Mouse (Mus musculus) intestine, embryonic 15.5 days (tissue): ENCODE data around the gene Kcnma1. TPM values are rescaled to one million over a fixed set of nuclear protein-coding genes. Genes with fewer than 3 reads are reported as not detected.

Source experiments
- ATAC-seq: fragments of 200-750 bp; cut with Nextera tagmentation; 2 replicates; pipeline ENCODE4 v1.8.0; 2017; ENCODE audit warnings: moderate TSS enrichment, moderate library complexity
- H3K27ac ChIP-seq: fragments of 300-500 bp; sonication (generic); 2 replicates; pipeline ENCODE4 v1.5.1; 2015; ENCODE audit warnings: mild to moderate bottlenecking, inconsistent platforms
- H3K27me3 ChIP-seq: fragments of 300-500 bp; sonication (generic); replicated peaks from 2 replicates; pipeline ENCODE4 v1.6.1; 2015; ENCODE audit warnings: inconsistent platforms
- H3K36me3 ChIP-seq: fragments of 300-500 bp; sonication (generic); 2 replicates; pipeline ENCODE4 v1.6.1; 2015; ENCODE audit warnings: inconsistent platforms
- H3K4me1 ChIP-seq: fragments of 300-500 bp; sonication (generic); replicated peaks from 2 replicates; pipeline ENCODE4 v1.6.1; 2015; ENCODE audit warnings: inconsistent platforms
- H3K4me2 ChIP-seq: fragments of 300-500 bp; sonication (generic); replicated peaks from 2 replicates; pipeline ENCODE4 v1.6.1; 2015; ENCODE audit warnings: mild to moderate bottlenecking, inconsistent platforms
- H3K4me3 ChIP-seq: fragments of 300-500 bp; sonication (generic); replicated peaks from 2 replicates; pipeline ENCODE4 v1.5.1; 2015; ENCODE audit warnings: inconsistent platforms
- H3K9ac ChIP-seq: fragments of 300-500 bp; sonication (generic); 2 replicates; pipeline ENCODE4 v1.6.1; 2015; ENCODE audit warnings: inconsistent platforms
- H3K9me3 ChIP-seq: fragments of 300-500 bp; sonication (generic); 2 replicates; pipeline ENCODE4 v1.6.1; 2016; ENCODE audit warnings: inconsistent platforms
- WGBS: fragments of 180-500 bp; shearing (Covaris S2); methylation state at CpG from one replicate; pipeline ENCODE4 v1.1.7; 2015; 5-methylcytosine and 5-hydroxymethylcytosine counted together
- polyA plus RNA-seq: library from polyadenylated mRNA; unstranded; fragments of >200 nt; fragmentation: Nextera tagmentation; extraction: Ambion mirVana; gene quantifications from 2 replicates; pipeline ENCODE4 v1.2.1, GENCODE M21; 2015

Gene Kcnma1
- polyA plus RNA-seq, 1 experiment from 2014 or later, result 7.4 TPM

DNA sequence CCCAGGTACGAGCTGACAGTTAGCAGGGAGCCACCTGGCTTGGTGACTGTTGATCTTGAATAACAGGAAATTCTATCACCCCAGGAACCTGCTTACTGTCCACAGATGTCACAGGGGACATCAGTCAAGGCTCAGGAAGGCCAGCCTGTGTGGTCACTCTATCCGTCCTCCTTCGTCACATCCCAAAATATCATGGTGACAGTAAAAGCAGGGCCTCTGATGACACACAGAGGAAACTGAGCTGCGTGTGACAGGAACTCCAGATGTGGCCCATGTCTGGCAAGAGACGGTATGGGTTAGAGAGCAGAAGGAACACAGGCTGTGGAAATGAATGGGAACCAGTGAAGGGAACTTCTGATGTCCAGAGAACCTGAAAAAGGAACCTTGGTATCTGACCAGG lies 174.7 kb downstream of the Kcnma1 start:
- Histone ChIP-seq H3K4me3 (no peak overlapping the region), H3K27me3 (no peaks in the 10 kb centered on the region), H3K9ac (no peak overlapping the region), H3K9me3 (no peaks in the 10 kb centered on the region), H3K36me3 (no peaks in the 10 kb centered on the region), H3K4me1 (no peaks in the 10 kb centered on the region), H3K4me2 (no peak overlapping the region), H3K27ac (no peak overlapping the region)
- ATAC-seq, result no peak
- 72% methylated on average over 5 of the region's 5 CpGs for WGBS

DNA sequence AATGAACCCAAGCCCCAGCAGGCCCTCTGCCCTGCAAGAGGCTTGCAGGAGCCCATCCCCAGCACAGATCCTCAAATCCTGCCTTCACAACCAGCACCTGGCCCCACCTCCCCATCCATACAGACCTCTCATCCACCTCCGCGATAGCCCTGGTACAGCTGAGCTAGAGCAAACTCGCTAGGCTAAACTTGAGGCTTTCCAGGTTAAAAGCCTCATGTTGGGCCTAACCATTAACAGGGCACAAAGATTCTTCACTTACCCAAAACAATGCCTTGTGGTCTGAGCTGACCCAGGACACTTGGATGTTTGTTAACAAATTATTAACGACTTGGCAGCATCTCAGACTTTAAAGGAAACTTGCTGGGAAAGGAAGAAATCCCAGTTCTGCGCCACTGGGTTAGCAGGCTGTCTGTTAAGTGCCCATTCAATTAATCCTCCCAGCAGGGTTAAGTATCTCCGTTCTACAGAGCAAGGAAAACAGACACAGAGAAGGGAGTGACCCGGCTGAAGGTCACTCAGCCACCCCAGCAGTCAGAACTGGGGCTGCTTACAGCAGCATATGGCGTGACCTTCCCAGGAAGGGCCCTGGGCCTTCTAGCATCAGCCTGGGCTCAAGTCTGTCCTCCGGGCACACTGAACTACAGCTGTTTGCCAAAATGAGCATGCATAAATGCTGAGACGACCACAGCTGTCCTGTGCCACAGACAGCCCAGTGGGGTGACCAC lies 178.7 kb downstream of the Kcnma1 start:
- WGBS, result 43% methylated on average over 10 of the region's 10 CpGs
- Histone ChIP-seq H3K4me2 (no peak overlapping the region), H3K4me3 (no peak overlapping the region), H3K9ac (no peak overlapping the region), H3K27me3 (no peaks in the 10 kb centered on the region), H3K27ac (no peak overlapping the region), H3K9me3 (no peaks in the 10 kb centered on the region), H3K36me3 (no peaks in the 10 kb centered on the region), H3K4me1 (no peaks in the 10 kb centered on the region)
- no peak for ATAC-seq

GRCm38 (mm10) chr14:23831284-23831683 lies 183.0 kb downstream of the Kcnma1 start:
- Histone ChIP-seq H3K4me1 (no peaks in the 10 kb centered on the region), H3K36me3 (no peaks in the 10 kb centered on the region), H3K9ac (no peak overlapping the region), H3K9me3 (no peaks in the 10 kb centered on the region), H3K4me3 (no peak overlapping the region), H3K4me2 (no peak overlapping the region), H3K27me3 (no peaks in the 10 kb centered on the region), H3K27ac (no peak overlapping the region)
- no peak for ATAC-seq
- 64% methylated on average over 5 of the region's 5 CpGs for WGBS

DNA sequence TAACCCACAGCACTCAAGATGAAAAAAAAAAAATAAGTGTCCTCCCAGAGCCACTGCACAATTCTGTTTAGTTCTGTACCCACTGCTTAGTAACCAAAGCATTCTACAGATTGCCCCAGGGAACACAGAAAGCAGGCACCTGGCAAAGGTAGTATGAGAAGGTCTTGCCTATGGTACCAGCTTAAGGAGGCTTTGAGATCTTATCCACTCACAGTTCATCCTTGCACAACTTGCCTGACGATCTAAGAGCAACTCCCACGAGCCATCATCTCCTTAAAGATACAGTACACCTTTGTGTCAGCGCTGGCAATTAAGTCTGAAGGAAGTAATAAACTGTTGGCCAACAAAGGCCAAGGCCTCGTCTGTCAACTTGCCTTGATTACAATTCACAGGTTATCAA lies 184.0 kb downstream of the Kcnma1 start:
- H3K4me1 ChIP-seq, result no peaks in the 10 kb centered on the region
- no peak overlapping the region for H3K9ac ChIP-seq
- H3K36me3 ChIP-seq, result no peaks in the 10 kb centered on the region
- H3K9me3 ChIP-seq, result no peaks in the 10 kb centered on the region
- no peak for ATAC-seq
- WGBS, result 30% methylated on average over 4 of the region's 4 CpGs
- no peaks in the 10 kb centered on the region for H3K27me3 ChIP-seq
- H3K4me2 ChIP-seq, result no peak overlapping the region
- no peak overlapping the region for H3K4me3 ChIP-seq
- H3K27ac ChIP-seq, result no peak overlapping the region

GRCm38 (mm10) chr14:23828711-23829320 lies 185.5 kb downstream of the Kcnma1 start:
- no peaks in the 10 kb centered on the region for H3K27me3 ChIP-seq
- no peak overlapping the region for H3K4me3 ChIP-seq
- no peak for ATAC-seq
- H3K9ac ChIP-seq, result no peak overlapping the region
- no peaks in the 10 kb centered on the region for H3K4me1 ChIP-seq
- H3K4me2 ChIP-seq, result no peak overlapping the region
- H3K9me3 ChIP-seq, result no peaks in the 10 kb centered on the region
- no peak overlapping the region for H3K27ac ChIP-seq
- H3K36me3 ChIP-seq, result no peaks in the 10 kb centered on the region
- 85% methylated on average over 3 of the region's 3 CpGs for WGBS

DNA sequence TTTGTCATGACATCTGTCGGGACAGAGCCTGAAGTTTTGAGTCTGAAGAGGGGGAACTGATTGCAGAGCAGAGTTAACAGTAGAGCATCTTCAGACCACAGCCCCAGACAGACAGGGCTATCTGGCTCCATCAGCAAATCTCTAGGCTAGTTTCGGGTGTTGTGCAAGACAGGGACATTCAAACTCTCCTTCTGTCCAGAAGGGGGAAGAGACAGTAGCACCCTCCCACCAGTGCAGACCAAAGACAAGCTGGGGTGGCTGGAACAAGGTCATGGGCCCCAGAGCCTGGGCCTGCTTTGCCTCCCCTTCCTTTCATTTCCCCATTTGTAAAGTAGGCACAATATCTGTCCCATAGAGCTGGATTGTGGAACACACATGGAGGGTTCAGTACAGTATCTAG lies 189.4 kb downstream of the Kcnma1 start:
- H3K9me3 ChIP-seq, result no peaks in the 10 kb centered on the region
- no peak for ATAC-seq
- no peaks in the 10 kb centered on the region for H3K4me1 ChIP-seq
- H3K4me2 ChIP-seq, result no peak overlapping the region
- no peaks in the 10 kb centered on the region for H3K27me3 ChIP-seq
- WGBS, result 69% methylated on average over 2 of the region's 2 CpGs
- no peak overlapping the region for H3K27ac ChIP-seq
- no peaks in the 10 kb centered on the region for H3K36me3 ChIP-seq
- no peak overlapping the region for H3K4me3 ChIP-seq
- no peak overlapping the region for H3K9ac ChIP-seq

GRCm38 (mm10) chr14:23824267-23824666 lies 190.0 kb downstream of the Kcnma1 start:
- ATAC-seq, result no peak
- H3K27ac ChIP-seq, result no peak overlapping the region

DNA sequence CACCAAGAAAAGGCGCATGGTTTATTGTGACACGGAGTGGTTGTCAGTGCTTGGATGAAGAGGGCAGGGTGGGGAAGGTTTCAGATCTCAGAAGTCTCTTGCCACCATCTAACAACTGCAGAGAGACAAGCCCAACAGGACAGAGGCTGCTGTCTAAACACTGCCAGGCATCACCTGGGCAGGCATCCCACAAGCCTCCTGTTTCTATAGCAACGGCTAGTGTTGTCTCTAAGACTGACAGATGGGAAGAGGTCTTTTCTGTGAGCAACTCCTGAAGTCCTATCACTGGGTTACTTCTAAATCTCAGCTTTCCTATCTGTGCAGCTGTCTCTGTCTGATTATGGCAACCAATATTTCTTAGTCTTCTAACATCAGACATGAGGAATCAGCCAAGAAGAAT lies 196.7 kb downstream of the Kcnma1 start:
- 90% methylated on average over 3 of the region's 3 CpGs for WGBS
- no peak overlapping the region for H3K9ac ChIP-seq
- H3K4me3 ChIP-seq, result no peak overlapping the region

More at GRCm38 (mm10) chr14:23824267-23824666, 190.0 kb downstream of the Kcnma1 start:
- H3K9me3 ChIP-seq, result no peaks in the 10 kb centered on the region
- no peaks in the 10 kb centered on the region for H3K4me1 ChIP-seq
- WGBS, result 49% methylated on average over 4 of the region's 4 CpGs
- H3K9ac ChIP-seq, result no peak overlapping the region
- H3K27me3 ChIP-seq, result no peaks in the 10 kb centered on the region
- H3K4me3 ChIP-seq, result no peak overlapping the region
- no peak overlapping the region for H3K4me2 ChIP-seq
- H3K36me3 ChIP-seq, result no peaks in the 10 kb centered on the region

GRCm38 (mm10) chr14:23810081-23810480 lies 204.2 kb downstream of the Kcnma1 start:
- no peak for ATAC-seq

More for the DNA sequence above, 196.7 kb downstream of the Kcnma1 start:
- no peak for ATAC-seq
- no peak overlapping the region for H3K4me2 ChIP-seq
- H3K9me3 ChIP-seq, result no peaks in the 10 kb centered on the region
- no peaks in the 10 kb centered on the region for H3K36me3 ChIP-seq
- H3K27ac ChIP-seq, result no peak overlapping the region
- H3K27me3 ChIP-seq, result no peaks in the 10 kb centered on the region
- no peaks in the 10 kb centered on the region for H3K4me1 ChIP-seq

GRCm38 (mm10) chr14:23809124-23809523 lies 205.2 kb downstream of the Kcnma1 start:
- no peak overlapping the region for H3K4me2 ChIP-seq
- no peaks in the 10 kb centered on the region for H3K9me3 ChIP-seq
- WGBS, result 22% methylated on average over 1 of the region's 1 CpGs
- no peak overlapping the region for H3K27ac ChIP-seq
- no peak overlapping the region for H3K9ac ChIP-seq
- ATAC-seq, result no peak
- H3K4me3 ChIP-seq, result no peak overlapping the region
- H3K27me3 ChIP-seq, result no peaks in the 10 kb centered on the region
- H3K4me1 ChIP-seq, result no peaks in the 10 kb centered on the region
- H3K36me3 ChIP-seq, result no peaks in the 10 kb centered on the region

More at GRCm38 (mm10) chr14:23810081-23810480, 204.2 kb downstream of the Kcnma1 start:
- WGBS, result 55% methylated on average over 1 of the region's 1 CpGs
- no peak overlapping the region for H3K4me2 ChIP-seq
- no peaks in the 10 kb centered on the region for H3K4me1 ChIP-seq
- no peaks in the 10 kb centered on the region for H3K36me3 ChIP-seq
- no peak overlapping the region for H3K4me3 ChIP-seq
- no peak overlapping the region for H3K9ac ChIP-seq
- no peak overlapping the region for H3K27ac ChIP-seq
- H3K27me3 ChIP-seq, result no peaks in the 10 kb centered on the region
- no peaks in the 10 kb centered on the region for H3K9me3 ChIP-seq

- Histone ChIP-seq H3K4me2 (no peak overlapping the region), H3K36me3 (no peaks in the 10 kb centered on the region), H3K9ac (no peak overlapping the region), H3K27ac (no peak overlapping the region), H3K4me3 (no peak overlapping the region), H3K4me1 (no peaks in the 10 kb centered on the region), H3K9me3 (no peaks in the 10 kb centered on the region), H3K27me3 (no peaks in the 10 kb centered on the region)
- no peak for ATAC-seq
- WGBS, result 30% methylated on average over 2 of the region's 2 CpGs
Observed at GRCm38 (mm10) chr14:23806378-23806777, 207.9 kb downstream of the Kcnma1 start.

GRCm38 (mm10) chr14:23796878-23797277 lies 217.4 kb downstream of the Kcnma1 start:
- H3K4me1 ChIP-seq, result peaks cover 3% of the 10 kb centered on the region; the same call in 1 of the 2 replicates
- no peak overlapping the region for H3K9ac ChIP-seq
- H3K27me3 ChIP-seq, result no peaks in the 10 kb centered on the region
- WGBS, result 89% methylated on average over 7 of the region's 7 CpGs
- no peak overlapping the region for H3K4me2 ChIP-seq
- H3K9me3 ChIP-seq, result no peaks in the 10 kb centered on the region
- H3K36me3 ChIP-seq, result no peaks in the 10 kb centered on the region
- no peak overlapping the region for H3K4me3 ChIP-seq
- no peak for ATAC-seq
- no peak overlapping the region for H3K27ac ChIP-seq

GRCm38 (mm10) chr14:23792674-23793073 lies 221.6 kb downstream of the Kcnma1 start:
- no peaks in the 10 kb centered on the region for H3K9me3 ChIP-seq
- no peaks in the 10 kb centered on the region for H3K36me3 ChIP-seq
- no peaks in the 10 kb centered on the region for H3K27me3 ChIP-seq
- H3K9ac ChIP-seq, result no peak overlapping the region
- no peak overlapping the region for H3K27ac ChIP-seq
- no peak for ATAC-seq
- no peak overlapping the region for H3K4me3 ChIP-seq
- H3K4me1 ChIP-seq, result peaks cover 5% of the 10 kb centered on the region; the same call in 1 of the 2 replicates
- no peak overlapping the region for H3K4me2 ChIP-seq
- 51% methylated on average over 3 of the region's 3 CpGs for WGBS
